Mouse (Mus musculus): ENCODE data around the gene Gm10563.

DNA sequence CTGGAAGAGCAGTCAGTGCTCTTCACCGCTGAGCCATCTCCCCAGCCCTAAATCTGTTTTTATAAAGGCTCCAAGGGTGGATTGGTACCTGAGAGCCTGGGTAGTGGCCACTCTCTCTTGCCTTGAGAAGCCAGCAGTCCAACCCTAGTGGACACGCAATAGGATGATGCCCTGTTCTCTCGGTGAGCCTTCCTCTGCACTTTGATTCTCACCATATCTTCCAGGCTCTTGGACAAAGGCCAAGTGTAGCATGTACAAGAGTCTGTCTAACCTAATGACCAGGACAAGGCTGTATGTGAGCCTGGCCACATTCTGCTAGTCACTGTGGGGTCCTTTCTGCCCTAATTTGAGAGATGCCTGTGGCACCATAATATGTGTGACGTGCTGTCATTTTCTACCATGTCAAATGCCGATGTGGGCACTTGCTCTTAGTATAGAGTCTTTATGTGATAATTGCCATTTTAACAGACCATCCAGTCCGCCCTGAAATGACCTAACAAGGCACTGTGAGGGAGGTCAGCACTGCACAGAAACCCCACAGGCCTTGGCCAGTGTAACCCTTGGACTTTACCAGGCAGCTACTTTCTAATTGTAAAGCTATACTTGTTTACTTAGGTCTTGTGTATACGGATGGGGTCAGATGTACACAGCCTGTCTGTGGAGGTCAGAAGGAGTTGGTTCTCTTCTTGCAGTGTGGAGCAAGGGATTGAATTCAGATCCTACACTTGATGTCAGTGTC, 76.4 kb downstream of the Gm10563 start:
- TF ChIP-seq POLR2A (IDR thresholded peaks at IDR 0.05; ENCODE audit: insufficient read length, low read depth), result no peak
- TF ChIP-seq MYOD1 (IDR thresholded peaks at IDR 0.05; ENCODE audit: control insufficient read depth in 1 of 3, insufficient read length in 2 of 3, low read depth in 2 of 3), result no peak
